Mouse (Mus musculus) CH12.LX (cell line): ENCODE data around the gene Klhl3.

Experiments used
- CHD1 ChIP-seq: IDR thresholded peaks from 2 replicates; pipeline ENCODE4 v1.6.1; 2012; ENCODE audit warnings: low read depth, low read length, improper control_type of control experiment, inconsistent platforms
- CTCF ChIP-seq, 2 experiments: IDR thresholded peaks in 1 of 2; conservative IDR thresholded peaks in 1 of 2; 2 replicates each; pipeline ENCODE4 v1.5.1; 2011 to 2012; ENCODE audit warnings: low read depth in 2 of 2, low read length in 2 of 2, improper control_type of control experiment in 1 of 2, inconsistent platforms in 1 of 2, mild to moderate bottlenecking in 1 of 2, moderate library complexity in 1 of 2
- E2F4 ChIP-seq: IDR thresholded peaks from 2 replicates; pipeline ENCODE4 v1.6.1; 2011; ENCODE audit warnings: low read depth, low read length, improper control_type of control experiment; ENCODE audit not compliant: insufficient replicate concordance
- MAZ ChIP-seq: IDR thresholded peaks from 2 replicates; pipeline ENCODE4 v1.6.1; 2012; ENCODE audit warnings: low read depth, mild to moderate bottlenecking, inconsistent platforms, low read length, improper control_type of control experiment, moderate library complexity
- MEF2A ChIP-seq: IDR thresholded peaks from 2 replicates; pipeline ENCODE4 v1.6.1; 2014; ENCODE audit warnings: low read depth, mild to moderate bottlenecking, inconsistent platforms, low read length, improper control_type of control experiment, borderline replicate concordance
- NRF1 ChIP-seq: IDR thresholded peaks from 2 replicates; pipeline ENCODE4 v1.6.1; 2014; ENCODE audit warnings: low read depth, mild to moderate bottlenecking, inconsistent platforms, low read length, improper control_type of control experiment, moderate library complexity
- POLR2A ChIP-seq: IDR thresholded peaks from 2 replicates; pipeline ENCODE4 v1.6.1; 2011; ENCODE audit warnings: low read depth, mild to moderate bottlenecking, improper control_type of control experiment, low read length
- POLR2AphosphoS2 ChIP-seq: IDR thresholded peaks from 2 replicates; pipeline ENCODE4 v1.6.1; 2011; ENCODE audit warnings: low read depth, low read length, improper control_type of control experiment
- TBP ChIP-seq: conservative IDR thresholded peaks from 2 replicates; pipeline ENCODE4 v1.6.1; 2011; ENCODE audit warnings: low read depth, low read length, improper control_type of control experiment
- ZNF384 ChIP-seq: IDR thresholded peaks from 2 replicates; pipeline ENCODE4 v1.6.1; 2012; ENCODE audit warnings: low read depth, low read length, improper control_type of control experiment, inconsistent platforms

GRCm38 (mm10) chr13:58071209-58071608 is 42.2 kb downstream of the Klhl3 start:
- no peak for TF ChIP-seq MAZ
- TF ChIP-seq CTCF (conservative IDR thresholded peaks at IDR 0.05 in 1 of 2, IDR thresholded peaks at IDR 0.05 in 1 of 2; ENCODE audit: low read depth in 2 of 2, low read length in 2 of 2), result no peak
- no peak for TF ChIP-seq ZNF384
- TF ChIP-seq CHD1, result no peak
- TF ChIP-seq E2F4, result no peak
- TF ChIP-seq TBP, result no peak
- no peak for TF ChIP-seq NRF1
- TF ChIP-seq MEF2A, result no peak
- no peak for TF ChIP-seq POLR2A
- TF ChIP-seq POLR2AphosphoS2, result no peak
